Mouse (Mus musculus) midbrain, embryonic 11.5 days (tissue): ENCODE results near the gene Prkab2. TPM values are rescaled to one million over a fixed set of nuclear protein-coding genes. Genes with fewer than 3 reads are reported as not detected.

Experiments used
- ATAC-seq: fragments of 200-750 bp; cut with Nextera tagmentation; 2 replicates; pipeline ENCODE4 v1.8.0; 2017; ENCODE audit warnings: moderate TSS enrichment, moderate library complexity; ENCODE audit not compliant: low FRiP score
- DNase-seq: peaks from one replicate; pipeline ENCODE4 v3.0.0; 2015; ENCODE audit warnings: low spot score; ENCODE audit errors: missing footprints
- H3K27ac ChIP-seq: fragments of 300-500 bp; sonication (generic); 2 replicates; pipeline ENCODE4 v1.5.1; 2014; ENCODE audit warnings: low read depth, low read length
- H3K27me3 ChIP-seq: fragments of 300-500 bp; sonication (generic); 2 replicates; pipeline ENCODE4 v1.6.1; 2014; ENCODE audit warnings: mild to moderate bottlenecking, low read length, moderate library complexity, mixed read lengths; ENCODE audit not compliant: control insufficient read depth, insufficient read depth
- H3K36me3 ChIP-seq: fragments of 300-500 bp; sonication (generic); 2 replicates; pipeline ENCODE4 v1.6.1; 2014; ENCODE audit warnings: mild to moderate bottlenecking, low read length, moderate library complexity, mixed read lengths; ENCODE audit not compliant: control insufficient read depth, insufficient read depth
- H3K4me1 ChIP-seq: fragments of 300-500 bp; sonication (generic); 2 replicates; pipeline ENCODE4 v1.6.1; 2014; ENCODE audit warnings: low read length; ENCODE audit not compliant: control insufficient read depth, insufficient read depth
- H3K4me2 ChIP-seq: fragments of 300-500 bp; sonication (generic); 2 replicates; pipeline ENCODE4 v1.6.1; 2014; ENCODE audit warnings: mild to moderate bottlenecking, moderate library complexity
- H3K4me3 ChIP-seq: fragments of 300-500 bp; sonication (generic); 2 replicates; pipeline ENCODE4 v1.5.1; 2014; ENCODE audit warnings: low read depth, low read length
- H3K9ac ChIP-seq: fragments of 300-500 bp; sonication (generic); 2 replicates; pipeline ENCODE4 v1.6.1; 2014; ENCODE audit warnings: low read length
- H3K9me3 ChIP-seq: fragments of 300-500 bp; sonication (generic); 2 replicates; pipeline ENCODE4 v1.6.1; 2016; ENCODE audit warnings: low read length; ENCODE audit not compliant: control insufficient read depth
- WGBS: fragments of 180-500 bp; shearing (Covaris S2); extraction: QIAGEN DNeasy Blood & Tissue Kit; methylation state at CpG from one replicate; pipeline ENCODE4 v1.1.7; 2014; 5-methylcytosine and 5-hydroxymethylcytosine counted together
- polyA plus RNA-seq: library from polyadenylated mRNA; unstranded; fragments of >200 nt; fragmentation: Nextera tagmentation; extraction: Ambion mirVana; gene quantifications from 2 replicates; pipeline ENCODE4 v1.2.1, GENCODE M21; 2014

Gene Prkab2
- polyA plus RNA-seq, 1 experiment from 2014 or later: 6.9 TPM

DNA sequence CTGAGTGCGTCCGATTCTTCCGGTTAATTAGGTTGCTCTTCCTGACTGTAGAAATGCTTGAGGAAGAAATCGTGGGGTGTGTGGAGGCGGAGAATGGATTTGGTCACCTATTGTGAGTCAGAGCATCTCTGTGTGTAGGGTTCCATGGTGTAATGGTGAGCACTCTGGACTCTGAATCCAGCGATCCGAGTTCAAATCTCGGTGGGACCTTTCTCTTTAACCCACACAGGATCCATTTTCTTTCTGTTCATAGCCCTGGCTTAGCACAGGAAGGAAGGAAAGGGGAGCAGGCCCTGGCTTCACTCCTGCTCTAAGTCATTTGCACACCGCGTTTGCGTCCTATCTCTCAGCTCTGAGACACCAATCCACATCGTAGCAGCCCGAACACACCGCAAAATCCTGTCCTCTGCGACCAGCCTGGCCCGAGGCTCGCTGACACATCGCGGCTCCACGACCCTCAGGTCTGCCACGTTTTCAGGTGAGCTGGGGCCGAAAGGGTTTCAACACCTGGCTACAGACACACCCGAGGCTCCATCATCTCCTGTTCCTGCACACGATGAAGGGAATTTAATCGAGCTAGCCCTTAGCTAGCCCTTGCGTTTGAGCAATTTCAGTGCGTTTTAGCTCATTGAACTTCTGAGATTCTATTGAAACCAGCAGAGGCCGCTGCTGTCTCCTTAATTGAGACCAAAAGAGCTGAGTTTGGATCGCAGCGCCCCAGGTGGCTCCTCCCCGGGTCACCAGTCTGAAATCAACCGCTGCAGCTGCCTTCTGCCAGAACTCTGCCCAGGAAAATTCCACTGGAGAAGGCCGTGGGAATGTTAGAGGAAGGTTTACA, 23.5 kb downstream of the Prkab2 start:
- H3K4me3 ChIP-seq: peak overlapping the region; percentile 30
- no peaks in the 10 kb centered on the region for H3K36me3 ChIP-seq
- H3K9ac ChIP-seq: peak overlapping the region; percentile 24; the same call in 1 of the 2 replicates
- no peak overlapping the region for H3K27ac ChIP-seq
- H3K4me1 ChIP-seq: peaks cover 3% of the 10 kb centered on the region; the same call in 1 of the 2 replicates
- ATAC-seq (peak; percentile 55), DNase-seq (peak; percentile 96)
- 1% methylated on average over 33 of the region's 33 CpGs for WGBS
- H3K9me3 ChIP-seq: no peaks in the 10 kb centered on the region
- peak overlapping the region; percentile 60 for H3K4me2 ChIP-seq
- peaks cover 15% of the 10 kb centered on the region for H3K27me3 ChIP-seq

DNA sequence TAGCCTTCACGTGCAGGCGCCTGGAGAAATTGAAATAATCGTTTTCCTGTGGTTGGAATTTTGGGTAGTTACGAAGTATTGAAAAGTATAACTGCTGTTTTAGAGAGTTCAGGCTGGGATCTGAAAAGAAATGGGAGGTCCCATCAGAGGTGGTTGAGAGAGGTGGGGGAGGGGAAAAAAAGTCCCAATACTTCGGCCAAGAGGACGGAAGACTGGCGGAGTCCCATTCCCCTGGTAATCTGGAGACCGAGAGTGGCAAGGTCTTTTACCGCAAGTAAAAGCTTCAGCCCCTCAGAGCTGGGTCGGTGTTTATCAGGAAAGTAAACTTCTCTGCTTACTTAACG, 24.1 kb downstream of the Prkab2 start:
- H3K9me3 ChIP-seq: no peaks in the 10 kb centered on the region
- H3K27me3 ChIP-seq: peaks cover 15% of the 10 kb centered on the region
- peak overlapping the region; percentile 30 for H3K4me3 ChIP-seq
- no peak for ATAC-seq
- peak overlapping the region; percentile 60 for H3K4me2 ChIP-seq
- WGBS: under 1% methylated on average over 11 of the region's 11 CpGs
- no peaks in the 10 kb centered on the region for H3K36me3 ChIP-seq
- H3K9ac ChIP-seq: no peak overlapping the region
- H3K27ac ChIP-seq: no peak overlapping the region
- DNase-seq: peak; percentile 89
- peaks cover 3% of the 10 kb centered on the region; the same call in 1 of the 2 replicates for H3K4me1 ChIP-seq

DNA sequence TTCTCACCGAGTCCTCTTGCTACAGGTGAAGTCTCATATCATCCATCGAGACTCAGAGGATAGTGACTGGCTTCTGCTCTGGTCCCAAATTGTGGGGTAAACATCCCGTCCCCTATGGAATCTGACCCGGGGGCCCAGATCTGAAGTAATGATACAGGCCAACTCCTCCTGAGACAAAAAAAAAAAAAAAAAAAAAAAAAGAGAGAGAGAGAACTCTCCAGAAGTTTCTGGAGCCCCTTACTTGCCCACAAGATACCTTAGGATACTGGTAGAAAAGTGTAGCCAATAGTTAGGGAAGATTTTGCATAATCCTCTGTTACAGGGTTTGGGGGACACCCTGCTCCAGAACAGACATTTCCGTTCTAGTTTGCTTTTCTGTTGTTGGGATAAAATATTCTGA, 24.6 kb downstream of the Prkab2 start:
- no peak overlapping the region for H3K27ac ChIP-seq
- WGBS: 25% methylated on average over 5 of the region's 5 CpGs
- 0 out of 2 replicates have a peak overlapping the region, but pooled peaks have one; percentile 30 for H3K4me3 ChIP-seq
- no peak for DNase-seq
- no peak overlapping the region for H3K9ac ChIP-seq
- peaks cover 15% of the 10 kb centered on the region for H3K27me3 ChIP-seq
- H3K36me3 ChIP-seq: no peaks in the 10 kb centered on the region
- ATAC-seq: no peak
- H3K9me3 ChIP-seq: no peaks in the 10 kb centered on the region
- peak overlapping the region; percentile 60 for H3K4me2 ChIP-seq
- H3K4me1 ChIP-seq: peaks cover 3% of the 10 kb centered on the region; the same call in 1 of the 2 replicates

DNA sequence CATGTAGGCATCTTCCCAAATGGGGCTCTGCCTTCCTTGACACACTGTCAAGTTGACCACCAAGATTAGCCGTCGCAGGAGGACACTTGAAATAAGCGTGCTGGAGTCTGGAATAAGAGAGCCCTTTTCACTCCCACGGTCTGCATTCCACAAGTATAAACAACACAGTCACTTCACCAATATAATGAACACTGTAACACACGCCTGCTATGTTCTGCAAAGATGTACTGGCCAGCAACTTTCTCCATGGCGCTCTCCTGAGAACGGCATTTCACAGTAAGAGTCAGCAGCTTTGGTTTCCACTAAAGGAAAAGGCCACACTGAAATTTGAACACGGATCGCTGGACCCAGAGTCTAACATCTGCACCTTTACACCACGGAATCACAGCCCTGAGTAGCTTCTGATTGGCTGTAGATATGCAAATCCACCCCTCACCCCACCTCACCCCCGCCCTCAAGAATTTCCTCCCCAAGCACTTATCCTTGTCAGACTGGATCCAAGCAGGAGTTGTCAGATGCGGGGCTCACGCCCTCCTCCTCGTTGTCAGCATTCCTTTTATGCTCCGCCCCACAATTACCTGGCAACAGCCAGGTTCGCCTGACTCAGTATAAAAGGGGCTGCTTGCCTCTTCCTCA, 25.7 kb downstream of the Prkab2 start:
- Histone ChIP-seq H3K27ac (no peak overlapping the region), H3K4me3 (no peak overlapping the region), H3K4me2 (peak overlapping the region; percentile 7; the same call in 1 of the 2 replicates), H3K9me3 (no peaks in the 10 kb centered on the region), H3K9ac (no peak overlapping the region), H3K27me3 (peaks cover 15% of the 10 kb centered on the region), H3K4me1 (peaks cover 3% of the 10 kb centered on the region; the same call in 1 of the 2 replicates), H3K36me3 (no peaks in the 10 kb centered on the region)
- peak; percentile 28; the same call in 1 of the 2 replicates for ATAC-seq
- peak; percentile 91 for DNase-seq
- WGBS: 6% methylated on average over 16 of the region's 16 CpGs

DNA sequence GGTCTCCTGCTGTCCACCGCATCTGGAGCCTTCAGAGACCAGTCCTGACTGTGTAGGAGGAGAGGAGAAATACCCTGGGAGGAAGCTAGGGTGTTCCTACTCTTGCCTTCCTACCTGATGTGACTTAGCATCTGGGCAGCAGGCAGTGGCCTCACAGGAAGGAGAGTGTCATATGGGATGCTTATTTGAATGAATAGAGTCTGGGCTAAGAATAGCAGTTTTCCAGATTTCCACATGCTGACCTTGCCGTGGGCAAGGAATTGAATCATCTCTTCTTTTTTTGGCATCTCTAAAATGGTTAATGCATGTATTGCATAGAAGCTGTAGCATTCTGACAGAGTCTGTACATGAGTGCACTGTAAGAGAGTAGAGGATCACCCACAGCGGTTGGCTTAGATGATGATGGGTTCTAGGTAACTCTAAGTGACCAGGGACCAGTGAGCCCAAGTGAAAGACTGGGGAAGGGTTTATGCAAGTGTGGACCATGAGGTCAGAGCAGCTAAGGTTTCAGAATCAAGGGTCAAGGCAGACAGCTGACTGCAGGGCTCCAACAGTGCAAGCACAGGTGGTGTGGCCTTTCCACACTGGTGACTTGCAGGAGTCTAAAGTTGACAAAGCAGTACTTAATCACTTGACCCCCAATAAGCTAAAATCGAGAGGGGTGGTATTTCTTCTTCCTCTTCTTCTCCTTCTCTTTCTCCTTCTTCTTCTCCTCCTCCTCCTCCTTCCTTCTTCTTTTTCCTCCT, 28.6 kb downstream of the Prkab2 start:
- no peak overlapping the region for H3K9ac ChIP-seq

DNA sequence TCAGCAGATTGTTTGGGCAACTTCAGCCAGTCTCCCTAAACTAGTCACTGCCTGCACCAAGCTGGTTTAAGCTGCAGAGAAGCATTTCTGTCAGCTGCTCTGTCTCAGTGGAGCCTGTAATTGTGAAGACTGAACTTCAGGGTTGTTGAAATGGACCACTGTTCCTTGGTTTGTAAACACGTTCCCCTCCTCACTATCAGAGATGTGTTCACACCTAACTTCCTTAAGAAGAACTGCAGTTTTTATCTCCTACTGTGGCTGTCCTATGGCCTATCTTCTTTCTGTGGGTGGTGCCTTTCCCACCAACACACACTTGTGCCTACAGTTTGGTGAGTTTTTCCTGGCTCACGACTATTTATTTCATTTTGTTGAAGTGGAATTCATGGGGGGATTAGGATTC, 31.3 kb downstream of the Prkab2 start:
- Histone ChIP-seq H3K9me3 (no peaks in the 10 kb centered on the region), H3K36me3 (no peaks in the 10 kb centered on the region), H3K4me3 (no peak overlapping the region), H3K27me3 (no peaks in the 10 kb centered on the region), H3K4me2 (no peak overlapping the region), H3K27ac (no peak overlapping the region), H3K9ac (no peak overlapping the region), H3K4me1 (no peaks in the 10 kb centered on the region)
- ATAC-seq (no peak), DNase-seq (no peak)
- 78% methylated on average over 2 of the region's 2 CpGs for WGBS

More for the DNA sequence above, 28.6 kb downstream of the Prkab2 start:
- ATAC-seq (no peak), DNase-seq (no peak)
- Histone ChIP-seq H3K27me3 (peaks cover 12% of the 10 kb centered on the region), H3K9me3 (no peaks in the 10 kb centered on the region), H3K27ac (no peak overlapping the region), H3K4me1 (peaks cover 3% of the 10 kb centered on the region; the same call in 1 of the 2 replicates), H3K4me2 (no peak overlapping the region), H3K36me3 (no peaks in the 10 kb centered on the region), H3K4me3 (no peak overlapping the region)
- WGBS: 88% methylated on average over 4 of the region's 4 CpGs

DNA sequence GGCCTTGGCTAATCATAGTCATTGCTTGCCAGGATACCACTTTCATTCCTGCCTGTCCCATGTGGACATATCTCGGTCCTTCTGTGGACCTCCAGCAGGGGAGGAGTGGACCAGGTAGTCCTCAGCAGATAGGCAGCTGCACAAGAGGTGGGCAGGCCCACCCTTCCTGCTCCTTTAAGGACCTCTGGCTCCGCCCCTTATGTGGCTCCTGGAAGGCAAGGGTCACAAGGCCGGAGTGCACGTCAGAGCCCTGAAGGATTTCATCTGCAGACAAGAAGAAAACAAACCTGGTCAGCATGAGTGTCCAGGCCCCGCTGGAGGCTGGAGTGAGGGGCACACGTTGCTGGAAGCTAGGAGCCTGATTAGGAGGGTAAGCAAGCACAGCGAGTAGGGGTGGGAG, 32.6 kb downstream of the Prkab2 start:
- no peak overlapping the region for H3K9ac ChIP-seq
- ATAC-seq (no peak), DNase-seq (no peak)
- WGBS: 68% methylated on average over 7 of the region's 7 CpGs
- no peaks in the 10 kb centered on the region for H3K36me3 ChIP-seq
- no peaks in the 10 kb centered on the region for H3K9me3 ChIP-seq
- H3K4me2 ChIP-seq: no peak overlapping the region
- no peaks in the 10 kb centered on the region for H3K4me1 ChIP-seq
- no peak overlapping the region for H3K27ac ChIP-seq
- H3K27me3 ChIP-seq: no peaks in the 10 kb centered on the region
- H3K4me3 ChIP-seq: no peak overlapping the region

DNA sequence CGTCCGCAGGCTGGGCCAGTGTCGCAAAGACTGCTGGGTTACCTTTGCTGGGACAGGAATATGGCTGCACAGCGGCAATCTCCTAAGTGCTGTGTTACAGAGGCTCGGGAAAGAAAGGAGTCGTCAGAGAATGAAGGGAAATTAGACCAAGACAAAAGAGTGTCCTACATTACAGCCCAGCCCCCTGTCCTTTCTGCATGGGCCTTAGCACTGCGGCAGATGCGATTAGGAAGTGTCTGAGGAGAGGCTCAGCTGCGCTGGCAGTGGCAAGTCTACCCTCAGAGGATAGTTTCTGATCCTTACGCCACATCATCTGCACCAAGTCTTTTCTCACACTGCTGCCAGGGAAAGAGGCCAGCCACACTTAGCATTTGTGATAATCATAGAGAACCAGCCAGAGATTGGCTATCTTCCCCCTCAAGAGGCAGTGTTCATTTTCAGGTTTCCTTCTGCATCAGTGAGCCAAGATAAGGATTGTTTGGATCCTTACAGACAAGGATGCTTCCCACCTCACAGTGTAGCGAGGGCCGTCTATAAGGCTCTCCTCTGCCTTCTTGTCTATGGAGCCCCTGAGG, 33.5 kb downstream of the Prkab2 start:
- WGBS: 63% methylated on average over 12 of the region's 12 CpGs
- Histone ChIP-seq H3K9ac (no peak overlapping the region), H3K27ac (no peak overlapping the region), H3K4me2 (no peak overlapping the region), H3K27me3 (no peaks in the 10 kb centered on the region), H3K36me3 (no peaks in the 10 kb centered on the region), H3K4me3 (no peak overlapping the region), H3K4me1 (no peaks in the 10 kb centered on the region), H3K9me3 (no peaks in the 10 kb centered on the region)
- ATAC-seq (no peak), DNase-seq (no peak)
